Mouse (Mus musculus) kidney, adult 11 months (tissue): ENCODE measurements at regions not wholly inside any gene's neighbourhood (a gene's known extent, or its start where the extent isn't known, plus 50 kb on each side); places are given as distances from the start of the nearest gene placed in this dataset.

ENCODE experiments used
- DNase-seq: peaks from one replicate; pipeline ENCODE4 v3.0.0; 2022

DNA sequence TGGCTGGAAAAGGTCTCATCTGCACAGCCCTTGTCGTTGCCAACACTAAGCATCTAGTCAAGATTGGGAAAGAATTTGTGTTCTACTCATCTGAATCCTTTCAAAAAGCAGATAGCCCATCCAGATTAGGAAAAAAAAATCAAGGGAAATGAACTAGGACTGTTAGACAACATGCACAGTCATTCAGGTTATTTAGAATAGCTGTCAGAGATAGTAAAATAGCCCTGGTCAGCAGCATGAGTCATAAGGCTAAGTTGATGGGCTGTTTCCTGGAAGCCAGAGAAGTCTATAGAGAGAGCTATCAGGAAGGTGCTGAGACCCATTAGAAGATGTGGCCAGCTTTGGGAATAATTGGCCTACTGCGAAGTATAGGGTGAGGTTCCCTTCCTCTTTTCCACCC lies 1447.4 kb downstream of the Slc22a22 start:
- no peak for DNase-seq

DNA sequence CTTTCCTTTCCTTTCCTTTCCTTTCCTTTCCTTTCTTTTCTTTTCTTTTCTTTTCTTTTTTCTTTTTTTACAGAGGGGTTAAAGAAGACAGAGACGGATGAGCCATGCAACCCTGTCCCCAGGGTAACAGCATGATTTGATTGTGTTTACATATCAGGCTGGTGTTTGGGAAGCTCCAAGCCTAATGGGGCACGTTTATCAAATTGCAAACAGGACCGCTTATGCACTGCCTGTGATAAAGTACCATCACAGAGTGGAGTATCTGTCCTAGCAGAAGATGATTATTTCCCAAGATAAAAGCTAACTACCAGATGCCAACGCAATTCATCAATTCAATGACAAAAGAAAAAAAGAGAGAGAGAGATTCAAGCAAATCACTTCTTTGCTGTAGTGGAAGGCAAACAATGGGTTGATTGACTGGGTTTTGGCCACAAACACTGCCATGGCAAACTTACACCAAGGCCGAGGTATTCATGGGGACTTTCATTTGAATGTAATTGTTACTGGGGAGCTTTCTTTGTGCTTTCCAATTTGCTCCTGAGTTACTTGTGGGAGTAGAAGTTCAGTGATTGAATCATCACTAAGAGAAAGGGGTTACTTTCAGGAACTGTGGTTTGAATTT lies 1450.1 kb downstream of the Slc22a22 start:
- no peak for DNase-seq

DNA sequence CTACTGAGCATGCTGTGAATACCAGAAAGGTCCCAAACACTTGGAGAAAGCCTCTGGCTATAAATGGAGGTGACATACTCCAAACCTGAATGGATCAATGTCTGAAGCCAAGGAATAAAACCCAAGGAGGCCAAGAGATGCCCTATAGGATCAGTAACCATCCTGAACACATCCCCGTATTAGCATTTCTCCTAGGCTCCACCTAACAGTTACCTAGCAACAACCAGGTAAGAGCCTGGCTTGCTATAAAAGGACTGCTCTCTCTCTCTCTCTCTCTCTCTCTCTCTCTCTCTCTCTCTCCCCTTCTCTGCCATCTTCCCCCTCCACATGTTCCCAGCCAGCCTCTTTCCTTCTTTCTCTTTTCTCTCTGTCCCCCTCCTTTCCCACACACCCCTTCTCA lies 1452.7 kb downstream of the Slc22a22 start:
- DNase-seq, result no peak

DNA sequence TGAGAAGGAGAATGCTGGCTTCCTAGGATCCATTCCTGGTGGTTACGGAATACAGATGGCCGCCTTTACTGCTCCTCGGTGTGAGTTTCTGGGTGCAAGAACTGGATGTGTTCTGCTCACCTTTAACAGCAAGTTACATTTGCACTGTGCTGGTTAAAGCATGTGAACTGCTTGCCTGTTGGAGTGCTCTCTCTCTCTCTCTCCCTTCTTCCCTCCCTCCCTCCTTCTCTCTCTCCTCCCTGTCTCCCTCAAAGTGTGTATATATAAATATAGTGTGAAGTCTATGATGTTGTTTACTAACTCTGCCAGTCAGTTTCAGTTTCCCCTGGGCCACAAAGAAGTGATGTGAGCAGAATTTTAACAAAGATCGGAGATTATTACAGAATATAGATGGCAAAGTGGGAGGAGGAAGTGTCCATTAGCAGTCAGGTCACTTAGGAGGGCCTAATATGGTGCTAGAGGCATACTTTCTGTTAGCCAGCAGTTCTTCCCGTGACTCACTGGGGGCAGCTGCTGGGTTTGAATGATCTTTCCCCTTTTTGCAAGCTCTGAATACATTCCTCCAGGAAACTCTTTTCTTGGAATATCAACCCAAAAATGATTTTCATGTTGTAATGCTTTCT lies 1453.5 kb downstream of the Slc22a22 start:
- DNase-seq, result no peak

DNA sequence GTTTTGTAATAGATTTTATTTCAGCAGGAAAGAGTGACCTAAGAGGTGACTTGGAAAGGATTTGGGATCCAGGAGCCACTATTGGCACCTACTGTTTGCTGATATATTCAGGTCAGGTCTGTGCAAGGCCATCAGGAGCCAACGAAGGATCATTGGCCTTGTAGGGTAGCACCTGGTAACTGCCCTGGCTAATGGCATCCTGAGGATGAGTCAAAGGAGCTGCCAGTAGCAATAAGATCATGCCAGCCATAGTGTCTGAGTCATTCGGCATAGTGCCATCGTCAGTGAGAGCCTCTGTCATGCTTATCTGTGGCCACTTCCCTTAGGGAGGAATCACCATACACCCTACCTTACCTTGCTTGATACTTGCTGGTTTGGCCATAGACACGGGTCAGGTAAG lies 1455.1 kb downstream of the Slc22a22 start:
- DNase-seq, result no peak

DNA sequence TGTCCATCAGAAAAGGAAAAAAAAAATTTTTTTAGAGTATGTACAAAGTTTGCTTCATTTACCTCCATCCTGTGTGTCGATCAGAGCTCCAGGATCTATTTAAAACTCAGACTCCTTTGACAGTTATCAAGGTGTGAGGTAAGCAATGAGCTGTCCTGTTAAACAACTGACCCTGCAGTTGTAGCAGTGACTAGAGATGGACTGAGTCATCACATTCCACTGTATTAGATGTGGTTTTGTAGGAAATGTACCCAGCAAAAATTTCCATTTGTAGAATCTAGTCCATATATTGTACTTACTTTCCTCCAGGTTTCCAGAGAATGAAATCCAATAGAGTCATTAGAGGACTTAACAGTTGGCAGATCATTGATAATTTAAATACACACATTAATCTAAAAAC lies 1459.3 kb downstream of the Slc22a22 start:
- no peak for DNase-seq

DNA sequence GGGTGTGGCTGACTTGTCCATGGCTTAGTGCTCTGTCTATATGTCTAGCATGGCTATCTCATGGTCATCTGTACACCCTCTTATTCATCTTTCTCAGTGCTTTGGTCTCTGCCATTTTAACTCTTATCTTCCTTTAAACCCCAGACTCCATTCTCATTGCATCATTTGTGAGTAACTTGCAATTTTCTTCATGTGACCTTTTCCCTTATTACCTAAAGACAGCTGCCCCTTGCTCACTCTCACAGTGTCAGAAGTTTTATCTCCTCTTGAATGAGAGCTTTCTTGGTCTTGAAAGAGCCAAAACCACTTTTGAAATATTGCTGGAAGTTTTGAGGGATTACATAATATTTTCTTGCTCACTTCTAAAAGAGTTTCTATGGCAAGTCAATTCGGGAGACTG lies 1459.9 kb downstream of the Slc22a22 start:
- DNase-seq, result no peak

DNA sequence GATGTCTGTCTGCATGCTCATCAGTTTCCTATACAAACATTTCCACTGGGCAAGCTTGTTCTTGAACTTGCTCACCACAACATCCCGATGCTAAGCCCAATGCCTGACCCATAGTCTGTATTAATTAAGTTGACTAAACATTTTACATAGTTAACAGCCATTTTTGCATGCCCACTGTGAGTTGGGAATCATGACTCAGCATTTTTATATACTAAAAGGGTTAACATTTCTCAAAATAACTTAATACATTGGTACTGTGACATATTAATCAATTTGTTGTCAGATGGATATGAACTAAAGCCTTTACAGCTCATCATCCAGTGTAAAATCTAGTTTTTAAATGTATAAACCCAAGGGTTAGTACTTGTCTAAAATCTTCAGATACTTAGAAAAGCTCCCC lies 1461.4 kb downstream of the Slc22a22 start:
- no peak for DNase-seq

DNA sequence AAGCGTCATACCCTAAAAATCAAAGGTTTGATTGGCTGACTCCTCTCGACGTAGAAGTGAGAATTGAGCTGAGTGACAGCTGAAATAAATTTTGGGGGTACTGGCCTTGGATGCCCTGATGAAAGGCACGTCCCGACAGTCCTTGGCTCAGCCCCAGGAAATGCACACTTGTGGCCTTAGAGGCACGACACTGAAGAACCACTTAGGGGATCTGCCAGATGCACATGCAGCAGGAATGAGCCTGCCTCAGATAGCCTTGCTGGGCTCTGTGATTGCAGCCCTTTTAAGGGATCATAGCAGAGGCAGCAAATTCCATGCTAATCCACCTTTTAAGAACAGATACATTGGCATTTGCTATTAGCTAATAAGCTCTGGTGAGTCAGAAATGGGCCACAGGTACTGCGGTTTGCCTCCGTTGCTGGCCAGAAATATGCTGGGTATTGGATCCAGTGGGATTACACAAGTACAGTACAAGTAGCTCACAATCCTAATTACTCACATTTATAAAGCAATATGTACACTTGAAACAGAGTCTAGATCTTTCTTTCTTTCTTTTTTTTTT lies 1463.3 kb downstream of the Slc22a22 start:
- DNase-seq, result no peak

DNA sequence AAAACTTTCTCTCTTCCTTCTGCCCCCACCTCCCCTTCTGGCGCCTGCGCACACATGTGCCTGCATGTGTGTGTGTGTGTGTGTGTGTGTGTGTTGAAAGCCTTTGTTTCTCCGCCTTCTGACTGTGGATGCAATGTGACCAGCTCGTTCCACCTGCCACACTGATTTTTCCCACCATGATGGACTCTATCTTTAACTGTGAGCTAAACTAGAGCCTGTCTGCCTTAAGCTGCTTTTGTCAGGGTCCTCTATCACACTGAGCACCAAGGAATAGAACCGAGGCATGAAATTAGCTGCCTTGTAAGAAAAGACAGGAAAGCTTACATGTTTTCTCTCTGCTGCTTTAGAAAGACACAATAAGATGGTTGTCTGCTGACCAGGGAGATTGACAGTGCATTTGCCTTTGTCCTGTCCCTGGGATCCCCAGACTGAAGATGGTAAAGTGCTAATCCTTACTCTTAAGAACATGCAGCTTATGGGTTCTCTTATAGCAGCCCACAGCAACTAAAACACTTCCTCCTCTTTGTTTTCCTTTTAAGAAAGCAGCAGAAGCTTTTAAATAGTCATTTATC lies 1468.7 kb downstream of the Slc22a22 start:
- no peak for DNase-seq

DNA sequence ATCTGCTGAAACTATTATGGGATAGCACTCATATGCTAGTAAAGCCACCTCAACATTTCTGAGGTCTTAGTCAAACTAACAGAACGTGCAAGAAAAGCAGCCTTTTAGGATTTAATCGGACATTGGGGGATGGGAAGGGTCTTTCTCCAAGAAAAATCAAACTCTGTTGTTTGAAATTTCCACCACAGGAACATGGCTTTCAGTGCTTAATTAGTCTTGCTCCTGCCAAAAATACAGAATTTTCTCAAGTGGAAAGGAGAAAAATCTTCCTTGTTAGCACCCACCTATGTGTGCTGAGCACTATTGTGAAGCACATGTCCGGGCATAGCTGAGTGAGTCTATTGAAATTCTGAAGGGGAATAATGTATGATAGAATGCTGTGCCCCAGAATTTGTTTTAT lies 1470.0 kb downstream of the Slc22a22 start:
- DNase-seq, result no peak

DNA sequence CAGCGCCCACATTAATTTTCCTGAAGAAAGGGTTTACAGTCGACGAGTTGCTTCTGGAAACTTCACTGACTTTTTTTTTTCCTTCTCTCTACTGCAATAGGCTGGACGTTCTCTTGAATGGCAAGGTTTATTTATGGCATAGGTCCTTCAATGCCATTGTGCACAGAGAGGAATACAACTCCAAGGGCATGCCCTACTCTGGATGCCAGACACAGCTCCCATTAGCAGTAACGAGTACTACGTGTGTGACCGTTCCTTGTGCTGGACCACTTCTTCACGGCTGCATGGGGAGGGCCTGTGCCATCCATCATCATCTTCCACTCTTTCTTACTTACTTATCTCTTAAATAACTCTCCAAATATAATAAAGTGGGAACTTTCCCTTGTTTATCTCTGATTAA lies 1472.1 kb downstream of the Slc22a22 start:
- no peak for DNase-seq

DNA sequence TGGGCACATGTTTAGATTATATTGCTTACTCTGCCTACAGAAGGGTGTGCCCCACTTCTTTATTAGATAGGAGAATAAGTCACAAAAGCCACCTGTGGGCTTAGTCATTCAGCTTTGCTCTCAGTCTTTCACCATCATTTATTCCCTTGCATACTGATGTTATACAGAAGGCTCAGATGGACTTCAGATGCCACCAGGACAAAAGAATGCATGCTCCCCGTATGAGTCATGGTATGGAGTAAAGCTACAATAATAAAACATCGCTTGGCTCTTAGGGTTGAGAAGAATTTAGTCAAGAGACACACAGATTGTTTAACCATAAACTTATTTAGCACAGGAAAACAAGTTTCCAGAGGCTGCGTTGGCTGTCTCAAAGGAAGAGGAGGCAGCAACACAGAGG lies 1473.5 kb downstream of the Slc22a22 start:
- DNase-seq, result no peak

DNA sequence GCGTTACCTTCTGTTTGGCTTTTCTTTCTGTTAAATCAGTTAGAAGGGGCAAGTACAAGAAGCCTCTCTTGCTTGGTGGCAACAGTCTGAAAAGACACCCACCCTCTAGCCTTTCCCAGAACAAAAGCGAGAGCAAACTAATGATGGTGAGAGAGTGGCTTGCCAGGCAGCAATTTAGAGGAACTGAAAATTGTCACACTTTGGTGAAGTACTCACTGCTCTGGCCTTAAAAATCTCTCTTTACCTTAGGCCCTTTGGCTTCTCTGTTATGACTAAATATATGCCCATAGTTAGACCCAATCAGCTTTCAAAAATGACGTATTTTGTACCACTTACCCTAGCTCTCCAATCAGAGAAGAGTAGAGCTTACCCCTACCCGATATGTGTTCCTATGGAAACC lies 1477.8 kb downstream of the Slc22a22 start:
- no peak for DNase-seq

DNA sequence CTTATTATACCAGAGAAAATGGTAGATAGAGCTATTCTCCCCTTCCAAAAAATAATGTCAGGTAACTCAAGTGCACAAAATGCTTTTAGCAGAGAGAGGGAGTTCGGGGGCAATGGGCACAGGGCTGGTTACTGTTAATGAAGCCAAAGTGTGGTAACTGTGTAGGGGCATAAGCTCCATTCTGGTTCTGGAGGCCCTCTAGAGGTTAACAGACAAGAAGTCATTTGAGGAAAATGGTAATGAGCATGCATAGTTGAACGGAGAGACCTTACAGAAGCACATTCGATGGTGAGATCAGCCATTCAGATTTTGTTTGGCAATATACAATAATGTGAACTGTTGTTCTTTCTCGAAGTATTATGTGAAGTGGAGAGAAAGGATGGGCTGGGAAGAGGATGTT lies 1479.4 kb downstream of the Slc22a22 start:
- DNase-seq, result no peak

DNA sequence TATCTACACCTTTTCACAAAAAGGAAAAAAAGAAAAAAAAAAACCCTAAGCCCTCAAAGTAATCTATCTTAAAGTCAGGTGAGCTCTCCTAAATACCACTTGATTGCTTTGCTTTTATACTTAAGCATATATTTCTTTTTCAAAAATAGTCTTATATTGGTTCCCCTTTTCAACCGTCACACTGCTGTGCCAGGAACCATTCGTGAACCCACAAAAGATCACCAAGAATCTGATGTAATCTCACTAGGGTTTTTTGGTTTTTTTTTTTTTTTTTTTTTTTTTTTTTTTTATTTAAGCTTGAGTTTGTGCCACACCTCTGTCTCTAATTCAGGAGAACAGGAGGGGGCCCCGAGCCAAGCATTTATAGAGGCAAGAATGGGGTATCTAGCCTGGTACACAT lies 1482.7 kb downstream of the Slc22a22 start:
- no peak for DNase-seq

DNA sequence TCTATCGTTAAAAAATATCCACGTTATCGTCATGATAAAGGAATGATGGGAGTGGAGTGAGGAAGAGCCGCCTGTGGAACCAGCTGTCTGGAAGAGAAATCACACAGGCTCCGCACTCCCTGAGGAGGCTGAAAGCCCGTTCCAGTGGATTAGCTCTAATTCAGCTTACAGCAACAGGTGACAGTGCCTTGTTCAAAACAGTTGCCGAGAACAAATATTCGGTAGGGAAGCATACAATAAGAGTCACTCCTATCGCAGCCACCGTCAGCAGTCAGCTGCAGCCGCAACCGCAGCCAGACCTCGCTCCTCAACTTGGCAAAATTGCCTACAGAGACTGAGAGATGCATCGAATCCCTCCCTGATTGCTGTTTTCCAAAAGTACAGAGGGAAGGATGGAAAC lies 1501.6 kb downstream of the Slc22a22 start:
- DNase-seq, result no peak

DNA sequence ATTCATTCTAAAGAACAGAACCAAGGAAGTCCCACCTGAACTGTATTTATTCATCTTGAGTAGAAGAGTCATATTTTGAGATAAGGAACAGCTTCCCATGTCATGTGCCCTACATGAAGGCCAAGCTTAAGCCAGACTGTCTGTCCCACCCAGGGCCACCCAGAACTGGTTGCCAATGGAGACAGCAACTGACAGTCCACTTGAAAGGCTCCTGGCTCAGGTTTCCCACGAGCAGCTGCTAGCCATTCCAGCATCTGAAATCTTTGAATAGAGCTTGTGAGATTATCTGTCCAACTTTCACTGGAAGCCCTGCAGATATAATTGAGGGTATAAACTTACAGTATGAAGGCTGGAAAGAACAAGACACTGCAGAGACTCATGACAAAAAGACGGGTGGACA lies 1510.6 kb downstream of the Slc22a22 start:
- DNase-seq, result no peak

DNA sequence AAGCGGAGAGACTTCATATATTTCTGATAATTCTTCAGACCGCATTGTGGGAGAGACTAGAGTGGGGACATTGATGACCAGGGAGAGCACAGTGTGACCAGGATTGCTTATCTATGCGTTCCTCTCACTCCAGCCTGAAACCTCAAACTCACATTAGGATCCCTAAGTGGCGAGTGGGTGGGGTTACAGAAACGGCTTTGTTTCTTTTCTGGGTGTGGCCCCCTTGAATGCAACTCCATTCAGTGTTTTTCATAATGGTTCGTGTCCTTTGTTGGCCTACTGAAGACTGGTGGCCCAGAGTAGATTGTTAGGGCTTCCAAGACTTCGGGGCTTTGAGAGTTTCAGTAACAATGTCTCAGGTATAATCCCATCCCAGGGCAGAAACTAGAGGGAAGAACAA lies 1512.1 kb downstream of the Slc22a22 start:
- DNase-seq, result no peak

DNA sequence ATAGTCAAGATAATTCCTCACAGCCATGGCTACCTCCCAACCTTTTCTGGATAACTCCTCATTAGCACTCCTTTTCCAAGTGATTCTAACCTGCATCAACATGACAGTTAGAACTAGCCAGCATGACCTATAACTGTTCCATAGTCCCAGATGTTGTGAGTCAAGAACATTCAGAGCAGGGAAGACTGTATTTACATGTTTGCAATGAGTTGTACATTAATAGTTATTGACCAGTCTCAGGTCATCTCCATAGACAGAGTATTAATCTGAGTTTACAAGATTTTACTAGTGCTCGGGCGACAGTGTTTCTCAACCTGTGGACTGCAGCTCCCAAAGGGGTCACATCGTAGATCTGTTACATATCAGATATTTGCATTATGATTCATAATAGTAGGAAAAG lies 1515.3 kb downstream of the Slc22a22 start:
- no peak for DNase-seq
